Mouse (Mus musculus) heart, adult 11 months (tissue): ENCODE data around the gene Kbtbd3.

Experiments
- DNase-seq: peaks from one replicate; pipeline ENCODE4 v3.0.0; 2022

Gene Kbtbd3

DNA sequence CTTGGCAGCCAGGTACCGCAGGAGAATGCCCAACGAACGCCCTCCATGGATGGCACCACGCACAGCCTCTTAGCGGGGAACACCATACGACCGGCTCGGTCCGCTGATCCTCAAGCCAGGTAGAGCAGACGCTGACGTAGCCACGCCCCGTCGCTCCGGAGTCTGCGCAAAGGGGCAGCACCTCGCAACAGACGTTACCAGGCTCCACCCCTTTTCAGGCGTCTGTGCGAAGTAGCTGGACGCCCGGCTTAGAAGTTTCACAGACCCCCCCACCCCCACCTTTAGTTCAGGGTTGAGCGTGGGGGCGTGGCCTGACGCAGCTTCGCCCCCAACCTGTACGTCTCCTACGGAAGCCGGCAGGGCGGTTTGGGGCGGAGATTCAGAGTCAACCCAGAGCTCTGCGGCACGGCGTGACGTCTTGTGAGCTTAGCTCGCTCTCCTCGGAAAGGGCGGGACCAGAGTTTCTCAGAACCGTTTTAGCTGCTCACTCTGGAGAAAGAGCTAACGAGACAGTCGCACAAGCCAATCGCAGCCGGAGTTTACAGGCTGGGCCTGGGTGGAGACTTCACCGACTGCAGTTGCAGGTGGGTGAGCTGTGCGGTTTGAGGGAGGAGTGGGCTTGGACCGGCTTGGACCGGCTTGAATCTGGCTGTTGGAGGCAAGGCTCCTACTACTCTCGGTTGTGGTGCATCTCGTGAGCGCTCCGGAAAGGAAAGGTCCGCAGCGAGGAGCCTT lies at the start of gene Kbtbd3, which contains the start of gene Aasdhppt:
Kbtbd3 (plus strand) TSS at position 483 of the 735 bp plus-strand sequence.
Aasdhppt (minus strand) TSS at position 121 of the 735 bp plus-strand sequence.
- DNase-seq, result peak; percentile 100

DNA sequence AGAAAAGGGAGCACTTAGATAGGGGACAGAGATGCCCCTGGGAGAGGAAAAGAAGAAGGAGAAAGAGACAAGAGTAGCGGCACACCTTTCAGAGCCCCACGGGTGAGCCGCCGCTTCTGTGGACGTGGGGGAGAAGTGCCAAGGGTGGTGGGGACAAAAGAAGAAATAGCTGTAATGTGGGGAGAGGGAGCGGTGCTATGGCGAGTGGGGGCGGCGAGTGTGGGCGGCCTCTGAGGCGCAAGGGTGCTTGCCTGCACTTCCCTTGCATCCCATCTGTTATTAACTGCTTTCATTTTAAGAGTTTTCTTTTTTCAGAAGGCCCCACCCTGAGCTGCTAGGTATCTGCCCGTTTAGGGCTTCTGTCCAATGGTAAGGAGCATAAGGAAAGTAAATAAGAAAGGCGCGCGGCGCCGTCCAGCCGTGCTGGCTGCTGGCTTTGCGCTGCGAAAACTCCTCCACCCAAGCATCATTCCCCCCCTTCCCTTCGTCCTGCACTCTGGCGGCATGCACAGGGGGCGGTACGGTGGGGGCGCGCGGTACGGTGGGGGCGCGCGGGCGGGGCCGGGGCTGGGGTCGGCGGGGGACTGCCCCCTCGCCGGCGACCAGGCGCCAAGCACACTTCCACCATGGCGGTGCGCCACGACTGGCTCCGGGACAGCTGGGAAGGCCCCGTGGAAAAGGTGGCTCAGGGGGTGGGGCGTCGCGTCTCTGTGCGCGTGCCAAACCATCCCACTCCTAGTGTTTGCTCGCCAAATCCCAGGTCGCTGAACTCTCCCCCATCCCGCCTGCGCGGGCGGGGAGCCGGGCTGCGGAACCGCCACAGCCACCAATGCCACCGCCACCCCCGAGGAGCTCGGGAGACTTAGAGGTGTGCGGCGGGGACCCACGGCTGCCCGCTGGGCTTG lies 49.5 kb upstream of the Kbtbd3 start:
- no peak for DNase-seq

DNA sequence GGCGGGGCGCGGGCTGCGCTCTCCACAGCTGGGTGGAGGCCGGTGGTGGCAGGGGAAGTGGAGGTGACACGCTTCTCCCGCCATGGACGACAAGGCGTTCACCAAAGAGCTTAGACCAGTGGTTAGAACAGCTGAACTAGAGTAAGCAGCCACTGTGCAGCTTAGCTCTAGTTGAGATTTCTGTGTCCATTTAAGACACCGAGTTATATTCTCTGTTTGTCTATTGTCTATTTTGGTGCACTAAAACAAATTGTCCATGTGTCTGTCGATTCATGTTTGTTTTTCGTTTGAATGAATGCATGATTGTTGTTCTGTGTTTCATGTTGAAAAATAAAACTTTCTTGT lies 48.9 kb upstream of the Kbtbd3 start:
- DNase-seq, result no peak

DNA sequence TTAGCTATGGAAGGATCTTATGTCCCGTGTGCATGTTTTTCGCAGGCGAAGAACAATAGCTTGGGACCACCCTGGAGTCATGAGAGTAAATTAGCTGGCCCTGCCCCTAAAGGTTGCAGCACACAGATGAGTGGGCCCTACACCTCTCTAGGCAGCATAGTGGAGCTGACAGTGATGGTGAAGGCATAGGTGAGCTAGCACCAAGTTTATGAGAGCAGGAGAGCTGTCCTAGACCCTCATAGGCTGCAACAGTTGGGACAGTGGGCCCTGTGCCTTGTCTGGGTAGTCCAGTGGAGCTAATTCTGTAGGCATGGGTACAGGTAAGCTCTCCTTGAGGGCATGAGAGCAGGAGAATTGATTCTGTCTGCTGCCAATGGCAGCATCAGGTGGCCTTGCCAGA lies 42.8 kb upstream of the Kbtbd3 start:
- peak; percentile 82 for DNase-seq

DNA sequence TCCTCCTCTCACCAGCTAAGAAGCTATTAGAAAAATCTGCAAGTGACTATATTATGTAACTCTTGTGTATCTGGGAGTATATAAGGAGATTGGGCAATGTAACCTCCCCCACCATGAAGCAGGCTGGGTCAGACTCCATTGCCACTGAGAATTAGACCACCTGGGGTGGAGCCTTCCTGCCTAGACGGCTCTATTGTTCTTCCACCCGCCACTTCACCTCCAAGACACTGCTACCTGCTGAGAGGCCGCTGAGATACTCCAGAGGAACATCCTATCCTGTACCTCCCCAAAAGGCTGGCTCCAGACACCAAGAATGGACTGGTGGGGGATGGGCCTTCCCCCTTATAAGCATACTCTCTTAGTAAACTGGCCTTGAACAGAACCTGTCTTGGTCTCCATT lies 25.8 kb upstream of the Kbtbd3 start:
- DNase-seq, result no peak

DNA sequence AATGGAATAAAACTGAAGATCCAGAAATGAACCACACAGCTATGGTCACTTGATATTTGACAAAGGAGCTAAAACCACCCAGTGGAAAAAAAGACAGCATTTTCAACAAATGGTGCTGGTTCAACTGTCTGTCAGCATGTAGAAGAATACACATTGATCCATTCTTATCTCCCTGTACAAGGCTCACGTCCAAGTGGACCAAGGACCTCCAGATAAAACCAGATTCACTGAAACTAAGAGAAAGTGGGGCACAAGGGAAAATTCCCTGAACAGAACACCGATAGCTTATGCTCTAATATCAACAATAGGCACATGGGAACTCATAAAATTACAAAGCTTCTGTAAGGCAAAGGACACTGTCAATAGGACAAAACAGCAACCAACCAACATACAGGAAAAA lies 9.2 kb upstream of the Kbtbd3 start:
- no peak for DNase-seq

DNA sequence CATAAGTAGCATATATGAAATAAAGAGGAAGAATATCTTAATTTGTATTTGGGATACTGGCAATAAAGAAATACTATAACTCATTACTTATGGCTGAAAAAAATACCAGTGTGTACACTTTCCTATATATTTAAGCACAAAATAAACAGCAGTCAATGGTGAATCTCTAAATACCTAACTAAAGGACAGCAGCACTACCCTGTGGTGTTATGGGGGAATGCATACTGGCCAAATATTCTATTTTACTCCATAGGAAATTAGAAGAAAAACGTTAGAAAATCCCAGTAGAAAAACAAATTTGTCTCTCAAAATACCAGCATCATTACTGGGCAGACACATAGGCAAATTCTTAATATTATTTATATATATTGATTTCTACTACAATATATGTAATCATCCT lies 4.8 kb upstream of the Kbtbd3 start:
- no peak for DNase-seq

DNA sequence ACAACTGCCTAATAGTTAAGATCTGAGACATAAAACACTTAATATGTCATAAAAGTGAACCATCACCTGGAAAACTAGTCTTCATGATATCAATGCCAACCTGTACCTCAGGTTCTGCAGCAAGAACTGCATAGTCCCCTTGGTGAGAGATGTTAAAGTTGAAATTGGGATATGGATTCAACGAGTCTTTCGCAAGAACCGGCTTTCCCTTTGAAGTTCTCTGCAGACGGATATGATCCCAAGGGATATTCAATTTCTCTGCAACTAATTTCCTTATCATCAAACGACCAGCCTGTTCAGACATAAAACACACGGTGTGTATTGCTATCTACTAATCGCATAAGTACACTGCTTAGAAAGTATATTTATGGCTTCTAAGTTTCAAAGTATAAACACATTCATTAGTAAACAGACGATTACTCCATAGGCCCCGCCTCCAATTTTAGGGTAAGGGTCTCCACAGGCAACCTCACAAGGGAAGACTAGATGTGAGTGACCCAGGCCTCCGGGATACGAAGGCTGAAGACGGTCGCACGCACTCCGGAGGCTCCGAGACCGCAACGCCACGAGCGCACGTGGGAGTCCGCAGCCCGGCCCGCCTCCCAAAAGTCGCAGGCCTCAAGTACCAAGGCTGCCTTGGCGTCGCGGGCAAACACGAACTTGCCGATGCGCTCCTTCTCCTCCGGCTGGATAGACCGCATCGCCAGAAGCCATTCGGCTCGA lies 844 bp upstream of the Kbtbd3 start:
- DNase-seq, result no peak

DNA sequence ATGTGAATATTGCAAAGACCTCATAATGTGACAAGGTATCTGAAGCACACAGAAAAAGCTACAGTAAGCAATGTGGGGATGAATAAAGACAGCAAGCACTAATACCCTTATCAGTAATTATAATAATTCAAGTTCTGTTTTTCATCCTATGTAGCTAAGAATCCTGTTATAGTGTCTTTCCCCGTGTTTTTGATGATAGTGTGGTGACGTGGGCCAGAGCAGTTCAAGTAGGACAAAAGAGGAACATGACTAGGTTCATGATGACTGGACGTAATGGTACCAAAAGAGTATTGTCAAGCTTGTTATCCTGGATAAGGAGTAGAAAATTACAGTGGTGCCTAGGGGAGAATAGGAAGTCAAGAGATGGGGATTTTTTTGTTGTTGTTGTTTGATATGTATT lies 1.1 kb downstream of the Kbtbd3 start:
- no peak for DNase-seq

DNA sequence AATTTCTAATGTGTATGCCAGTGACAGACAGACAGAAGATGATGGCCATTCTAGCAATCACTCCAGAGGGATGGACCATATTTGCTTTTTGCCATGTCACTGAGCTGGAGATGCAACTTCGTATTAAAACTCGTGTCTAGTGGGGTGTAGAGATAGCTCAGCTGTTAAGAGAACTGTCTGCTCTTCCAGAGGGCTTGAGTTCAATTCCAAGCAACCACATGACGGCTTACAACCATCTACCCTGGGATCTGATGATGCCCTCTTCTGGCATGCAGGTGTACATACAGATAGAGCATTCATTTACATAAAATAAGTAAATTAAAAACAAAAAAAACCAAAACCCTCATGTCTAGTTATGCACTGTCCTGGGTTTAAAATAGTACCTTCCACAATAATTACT lies 1.5 kb downstream of the Kbtbd3 start:
- DNase-seq, result no peak

DNA sequence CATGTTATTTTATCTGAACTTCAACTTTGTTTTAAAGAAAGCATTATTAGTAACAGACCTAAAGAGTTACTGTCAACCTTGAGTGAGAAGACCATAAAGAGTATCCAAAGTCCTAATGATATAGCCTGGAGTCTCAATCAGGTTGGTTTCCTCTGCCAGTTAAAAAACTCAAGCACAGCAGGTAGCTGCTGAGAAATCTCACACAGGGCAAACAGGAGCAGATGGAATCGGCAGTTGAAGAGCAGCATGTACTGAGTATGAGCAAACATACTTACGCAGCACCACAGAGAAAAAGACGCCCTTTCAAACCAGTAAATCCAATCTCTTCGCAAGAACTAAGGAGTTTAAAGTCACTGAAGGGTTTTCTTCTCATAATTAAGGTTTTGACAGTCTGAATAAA lies 4.3 kb downstream of the Kbtbd3 start:
- DNase-seq, result no peak

DNA sequence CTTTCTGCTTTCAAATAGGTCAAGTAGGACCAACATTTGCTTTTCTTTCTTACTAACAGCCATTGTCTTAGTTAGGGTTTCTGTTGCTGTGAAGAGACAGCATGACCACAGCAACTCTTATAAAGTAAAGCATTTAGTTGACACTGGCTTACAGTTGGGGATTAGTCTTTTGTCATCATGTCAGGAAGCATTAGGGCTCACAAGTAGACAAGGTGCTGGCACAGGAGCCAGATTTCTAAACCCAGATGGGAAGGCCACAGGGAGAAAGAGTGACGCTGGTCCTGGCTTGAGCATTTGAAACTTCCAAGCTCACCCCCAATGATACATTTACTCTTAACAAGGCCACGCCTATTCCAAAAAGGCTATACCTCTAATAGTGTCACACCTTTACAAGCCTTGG lies 6.1 kb downstream of the Kbtbd3 start:
- no peak for DNase-seq

DNA sequence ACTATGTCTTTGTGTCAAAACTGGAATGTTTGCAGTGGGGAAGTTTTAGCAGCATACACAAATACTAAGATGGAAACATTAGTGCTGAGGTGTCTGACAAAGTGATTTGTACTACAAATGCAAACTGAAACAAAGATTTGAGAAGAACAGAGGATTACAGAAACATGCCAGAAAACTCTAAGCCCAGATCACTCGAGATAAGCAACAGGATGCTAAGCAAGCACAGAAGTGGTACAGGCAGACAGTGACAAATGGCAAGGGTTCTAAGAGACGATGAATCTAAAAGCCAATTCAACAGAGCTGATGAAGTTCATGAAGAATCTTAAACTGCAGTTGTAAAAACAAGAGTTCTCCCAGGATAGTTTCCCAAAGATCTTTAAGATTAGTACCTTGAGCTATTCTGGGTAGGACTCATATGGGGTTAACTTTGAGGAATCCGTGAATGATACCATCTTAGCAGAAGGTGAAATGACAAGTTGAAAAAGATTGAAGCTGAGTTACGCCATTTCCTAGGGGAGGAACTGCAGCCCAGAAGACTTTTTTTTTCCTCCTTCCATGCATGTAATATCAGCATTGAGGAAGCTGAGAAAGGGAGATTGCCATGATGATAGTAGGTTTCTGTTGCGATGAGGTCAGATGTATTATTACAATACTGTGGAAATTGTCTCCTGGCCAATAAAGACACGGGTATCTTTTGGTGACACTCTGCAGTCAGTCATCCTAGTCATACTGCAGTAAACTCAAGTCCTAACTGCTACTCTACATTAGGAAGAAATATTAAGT lies 9.5 kb downstream of the Kbtbd3 start:
- DNase-seq, result no peak

DNA sequence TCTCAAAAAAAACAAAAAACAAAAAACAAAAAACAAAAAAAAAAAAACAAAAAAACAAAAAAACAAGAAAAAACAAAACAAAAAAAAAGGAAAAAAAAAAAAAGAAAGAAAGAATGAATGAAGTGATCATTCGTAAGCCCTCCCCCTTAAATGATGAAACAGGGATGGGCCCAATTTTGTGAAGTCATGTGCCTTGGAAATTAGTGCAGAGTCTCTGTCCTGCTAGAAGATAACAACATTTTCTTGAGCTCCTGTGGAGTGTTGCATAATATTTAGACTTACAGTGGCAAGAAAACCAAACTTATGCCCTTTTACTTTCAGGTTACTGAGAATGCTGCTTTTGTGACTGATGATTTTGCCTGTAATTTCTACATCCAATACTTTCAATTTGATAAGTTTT lies 43.5 kb downstream of the Kbtbd3 start:
- DNase-seq, result no peak

DNA sequence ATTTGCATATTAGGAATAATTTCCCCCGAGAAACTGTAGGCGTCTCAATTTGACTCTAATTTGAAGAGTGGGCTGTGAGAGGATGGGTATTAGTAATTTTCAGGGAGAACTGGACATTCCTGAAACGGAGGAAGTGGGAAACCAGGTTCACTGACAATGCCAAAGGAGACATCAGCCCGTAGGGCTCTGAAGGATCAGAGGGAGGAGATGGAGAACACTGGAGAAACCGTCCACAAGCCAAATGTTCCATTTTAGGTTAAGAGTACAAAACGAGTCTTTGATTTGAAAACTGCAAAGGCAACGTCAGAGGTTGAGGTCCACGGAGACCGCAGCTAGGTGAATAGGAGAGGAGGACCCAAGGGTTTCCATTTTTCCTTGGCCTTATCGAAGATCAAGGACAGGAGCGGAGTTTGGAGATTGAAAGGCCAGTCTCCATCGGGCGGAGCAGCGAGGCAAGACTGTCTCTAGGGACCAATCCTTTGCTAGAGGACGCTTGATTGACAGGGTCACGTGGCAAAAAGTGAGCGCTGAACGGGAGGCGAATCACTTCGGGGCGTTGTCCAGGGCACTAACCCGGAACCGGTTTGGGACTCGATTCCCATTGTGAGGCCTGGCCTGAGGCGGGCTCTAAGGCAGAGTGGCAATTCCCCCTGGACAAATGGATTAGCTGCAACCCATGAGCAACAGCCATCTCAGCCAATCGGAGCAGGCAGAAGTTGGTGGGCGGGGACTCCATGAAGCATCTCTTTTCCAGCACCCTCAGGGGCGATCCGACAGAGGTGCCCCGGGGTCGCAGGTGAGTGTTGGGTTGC lies 66.4 kb downstream of the Kbtbd3 start, which contains the start of gene Msantd4:
Msantd4 (plus strand) TSS at position 735 of the 812 bp plus-strand sequence.
- peak; percentile 100 for DNase-seq

DNA sequence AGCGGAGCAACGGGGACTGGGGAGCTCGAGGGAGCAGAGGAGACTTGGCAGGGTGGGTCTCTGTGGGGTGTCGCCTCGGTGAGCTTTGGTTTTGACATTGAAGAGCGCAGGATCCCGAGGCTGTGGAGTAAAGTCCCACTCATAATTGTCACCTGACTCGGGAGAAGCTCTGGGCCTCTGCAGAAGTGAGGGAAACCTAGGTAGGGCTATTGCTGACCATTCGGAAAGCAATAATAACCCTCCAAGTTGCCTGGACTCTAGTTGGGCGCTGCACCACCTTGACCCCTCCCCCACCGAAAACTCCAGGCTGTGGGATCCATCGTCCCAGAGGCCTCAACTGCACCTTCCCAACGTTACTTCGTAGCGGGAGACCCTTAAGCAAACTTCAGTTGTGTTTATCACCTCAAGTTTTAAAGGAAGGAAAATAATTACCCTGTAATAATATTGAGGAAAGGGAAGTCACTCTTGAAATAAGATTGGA lies 67.0 kb downstream of the Kbtbd3 start:
- DNase-seq, result no peak
